Mouse (Mus musculus): ENCODE measurements at regions not wholly inside any gene's neighbourhood (a gene's known extent, or its start where the extent isn't known, plus 50 kb on each side); places are given as distances from the start of the nearest gene placed in this dataset.

DNA sequence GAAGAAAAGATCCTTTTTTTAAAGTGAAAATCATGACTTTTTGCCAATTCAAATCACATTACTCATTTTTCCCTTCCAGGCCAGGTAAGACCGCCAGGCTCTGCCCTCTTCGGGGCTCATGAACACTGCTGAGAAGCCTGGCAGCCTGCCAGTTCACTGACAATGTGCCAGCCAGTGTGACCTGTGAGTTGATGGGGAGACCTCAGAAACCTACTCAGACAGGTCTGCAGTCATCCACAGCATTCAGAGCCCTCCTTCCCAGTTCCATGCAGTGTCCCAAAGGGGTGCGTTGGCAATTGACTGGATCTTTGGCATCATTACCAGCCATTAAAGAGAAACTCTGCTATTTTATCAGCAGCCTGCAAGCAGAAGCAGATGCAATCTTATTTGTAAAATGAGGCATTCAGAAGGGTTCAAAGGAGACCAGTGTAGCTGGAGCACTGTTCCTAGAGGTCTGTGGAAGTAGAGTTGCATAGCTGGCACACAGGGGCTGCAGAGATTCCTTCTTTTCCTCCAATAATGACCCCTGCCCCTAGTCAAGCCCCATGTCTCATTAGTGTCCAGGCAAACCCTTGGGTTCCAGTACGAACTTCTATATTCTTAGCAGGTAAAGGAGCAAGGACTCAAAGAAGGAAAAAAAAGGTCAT lies 384.4 kb downstream of the Rapgef2 start:
- DNase-seq (ENCODE audit: low spot score in 2 of 2), result peak in 1 of 2 experiments; percentile 23

DNA sequence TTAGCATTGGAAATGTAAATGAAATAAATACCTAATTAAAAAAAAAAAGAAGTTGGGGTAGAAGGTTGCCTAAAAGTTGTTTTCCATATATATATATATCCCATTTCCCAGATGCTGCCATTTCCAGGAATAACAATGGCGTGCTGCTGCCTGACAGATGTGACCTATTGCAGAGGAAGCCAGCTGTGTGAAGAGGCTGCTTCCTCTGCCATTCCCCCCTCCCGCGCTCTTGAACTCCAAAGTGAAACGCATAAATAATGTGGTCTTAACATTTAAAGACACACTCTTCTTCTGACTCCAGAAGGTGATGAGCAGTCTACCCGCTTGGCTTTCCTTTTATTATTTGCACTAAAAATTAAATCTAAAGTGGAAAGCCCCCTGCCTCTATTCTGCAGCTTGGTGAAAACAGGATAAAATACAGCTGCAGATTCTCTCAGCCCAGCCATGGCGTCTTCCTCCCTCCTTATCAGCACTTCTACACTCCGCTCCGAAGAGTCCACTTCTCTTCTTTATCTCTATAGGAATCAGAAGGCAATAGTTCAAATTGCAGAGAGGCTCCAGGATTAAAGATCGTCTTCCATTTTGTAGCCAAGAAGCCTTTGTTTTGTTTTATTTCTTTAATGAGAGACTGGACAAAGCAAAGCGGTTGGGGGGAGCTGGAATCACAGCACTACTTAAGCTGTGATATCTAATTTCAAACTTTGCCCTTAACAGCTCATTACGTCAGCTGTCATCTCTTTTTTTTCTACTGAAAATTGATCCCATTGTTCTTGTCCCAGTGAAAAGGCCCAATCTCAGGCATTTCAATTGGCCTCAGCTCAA lies 385.1 kb downstream of the Rapgef2 start:
- DNase-seq (ENCODE audit: low spot score in 2 of 2), result no peak

DNA sequence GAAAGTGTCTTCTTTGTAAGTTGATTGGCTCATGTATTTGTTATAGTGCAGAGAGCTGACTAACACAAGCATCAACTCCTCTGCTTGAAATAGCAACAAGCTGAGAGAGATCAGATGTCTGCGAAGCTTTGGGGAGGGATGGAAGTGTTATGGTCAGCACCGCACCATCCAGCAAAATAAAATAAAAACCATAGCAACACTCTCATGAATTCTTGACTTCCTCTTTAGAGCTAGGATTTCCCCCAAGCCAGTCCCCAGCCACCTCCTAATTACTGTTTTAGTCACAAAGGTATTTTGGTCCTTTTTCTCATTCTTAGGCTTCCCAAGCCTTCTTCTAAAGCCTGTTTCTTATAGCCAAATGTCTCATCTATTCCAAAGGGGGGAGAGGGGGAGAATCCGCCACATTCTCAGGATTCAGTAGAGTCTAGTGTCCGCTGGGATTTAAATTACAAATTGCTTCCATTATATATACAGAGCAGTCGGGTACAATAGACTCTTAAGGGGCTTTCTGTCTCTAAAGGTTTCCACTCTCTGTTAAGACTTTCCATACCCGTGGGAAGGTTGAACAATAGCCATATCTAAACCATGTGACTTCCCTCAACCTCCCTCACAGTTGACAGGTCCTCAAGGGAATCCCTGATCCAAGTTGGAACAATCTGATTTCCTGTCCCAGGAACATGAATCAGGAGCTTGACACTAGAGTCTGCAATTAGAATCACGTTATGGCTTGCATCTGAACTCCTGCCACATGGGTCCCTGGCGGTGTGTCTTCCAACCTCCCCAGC lies 386.7 kb downstream of the Rapgef2 start:
- no peak for DNase-seq (ENCODE audit: low spot score in 2 of 2)

DNA sequence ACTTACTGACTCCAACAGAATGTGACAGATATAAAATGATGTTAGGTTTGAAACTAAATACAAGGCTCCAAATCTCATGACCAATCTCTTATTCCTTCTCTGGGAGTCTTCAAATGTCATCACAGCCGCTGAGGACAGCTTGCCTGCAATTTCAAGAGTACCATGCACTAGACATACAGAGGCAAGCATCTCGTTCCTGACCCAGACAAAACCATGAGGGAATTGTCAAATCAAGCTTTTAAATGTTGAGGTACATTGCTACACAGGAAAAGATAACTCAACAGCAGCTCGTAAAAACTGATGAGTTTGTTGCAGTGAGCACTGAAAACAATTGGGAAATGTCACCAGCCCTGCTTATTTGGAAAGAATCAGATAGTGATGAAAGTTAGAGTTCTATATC lies 397.0 kb downstream of the Rapgef2 start:
- DNase-seq (ENCODE audit: low spot score in 2 of 2), result no peak

DNA sequence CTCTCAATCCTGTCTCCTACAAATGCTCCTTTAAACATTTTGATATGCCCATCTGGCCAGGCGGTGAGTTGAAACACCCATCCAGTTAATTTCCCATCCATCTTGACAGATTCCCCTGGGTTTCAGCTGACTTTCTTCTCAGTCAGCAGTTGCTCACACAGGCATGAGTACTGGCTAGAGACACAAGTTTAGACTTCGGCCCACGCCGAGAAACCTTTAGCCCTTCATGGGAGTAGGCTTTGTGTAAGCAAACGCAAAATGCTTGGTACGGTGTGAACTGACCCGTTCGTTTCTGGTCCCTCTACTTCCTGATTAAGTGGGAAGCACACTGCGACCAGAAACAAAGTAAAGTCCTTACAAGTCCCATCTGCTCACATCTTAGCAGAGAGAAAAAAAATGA lies 401.6 kb downstream of the Rapgef2 start:
- no peak for DNase-seq (ENCODE audit: low spot score in 2 of 2)

DNA sequence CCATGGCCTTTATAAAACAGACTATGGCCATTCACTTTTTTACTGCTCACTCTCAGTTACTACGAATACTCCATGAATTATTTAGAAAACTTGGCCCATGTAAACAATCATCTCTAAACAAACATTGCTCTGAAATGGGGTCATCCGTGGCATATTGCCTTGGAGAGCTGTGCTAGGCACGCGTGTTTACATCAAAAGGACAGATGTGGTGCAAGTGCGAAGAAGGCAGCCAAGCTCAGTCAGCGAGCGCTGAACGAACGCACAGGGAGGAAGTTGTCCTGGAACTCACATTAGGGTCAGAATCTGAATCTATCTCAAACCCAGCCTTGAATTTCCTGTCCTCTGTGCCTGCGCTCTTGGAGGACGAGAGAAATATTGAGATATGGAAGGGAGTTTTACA lies 402.3 kb downstream of the Rapgef2 start:
- no peak for DNase-seq (ENCODE audit: low spot score in 2 of 2)

DNA sequence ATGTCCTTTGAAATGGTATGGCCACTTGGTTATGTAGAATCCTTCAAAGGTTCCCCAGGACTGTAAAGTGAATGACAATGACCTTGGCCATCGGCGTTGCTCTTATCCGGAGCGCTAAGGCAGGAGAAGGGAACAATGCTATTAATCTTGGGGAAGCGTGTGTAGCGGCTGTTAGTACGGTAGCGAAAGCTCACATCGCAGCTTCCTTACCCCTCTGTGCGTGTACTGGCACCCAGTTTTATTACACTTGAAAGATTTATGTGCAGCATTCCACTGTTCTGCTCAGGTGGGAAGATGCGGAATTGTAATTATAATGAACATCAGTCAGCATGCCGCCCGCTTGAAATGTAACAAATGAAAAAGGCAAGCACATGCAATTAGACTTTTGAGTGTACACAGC lies 406.2 kb downstream of the Rapgef2 start:
- DNase-seq (ENCODE audit: low spot score in 2 of 2), result no peak

DNA sequence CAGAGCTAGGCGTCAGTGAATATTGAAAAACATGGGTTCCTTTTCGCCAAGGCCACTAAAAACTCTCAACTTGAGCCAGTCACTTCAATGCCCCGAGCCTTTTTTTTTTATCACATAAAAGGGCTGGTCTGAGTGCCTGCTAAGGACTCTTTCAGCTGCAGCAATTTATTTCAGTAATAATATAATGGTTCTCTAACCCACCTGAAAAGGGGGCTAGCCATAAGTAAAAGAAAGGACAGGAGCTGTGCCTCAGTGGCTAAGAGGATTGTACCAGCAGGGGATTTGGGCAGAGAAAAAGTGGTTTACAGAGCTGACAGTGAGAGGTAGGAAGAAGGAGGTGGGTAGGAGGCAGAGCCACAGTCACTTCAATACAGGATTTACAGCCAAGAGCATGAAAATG lies 409.0 kb downstream of the Rapgef2 start:
- DNase-seq (ENCODE audit: low spot score in 2 of 2), result no peak

DNA sequence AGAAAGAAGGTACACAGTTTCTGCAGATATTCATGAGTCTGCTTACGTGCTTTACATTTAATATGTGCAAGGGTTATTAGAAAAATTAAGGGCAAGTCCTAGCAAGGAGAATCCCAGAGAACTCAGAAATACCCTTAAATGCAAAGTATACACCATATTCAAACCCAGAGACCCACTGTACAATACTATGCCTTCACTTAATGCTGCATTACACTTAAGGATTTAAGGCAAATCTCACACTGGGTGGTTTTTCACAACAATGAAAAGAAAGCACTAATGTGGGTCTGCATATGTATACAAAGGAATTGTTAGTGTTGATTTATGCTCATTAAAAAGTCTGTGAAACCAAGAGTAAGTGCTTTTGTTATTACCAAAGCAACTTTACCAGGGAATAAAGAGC lies 419.4 kb downstream of the Rapgef2 start:
- no peak for DNase-seq (ENCODE audit: low spot score in 2 of 2)

DNA sequence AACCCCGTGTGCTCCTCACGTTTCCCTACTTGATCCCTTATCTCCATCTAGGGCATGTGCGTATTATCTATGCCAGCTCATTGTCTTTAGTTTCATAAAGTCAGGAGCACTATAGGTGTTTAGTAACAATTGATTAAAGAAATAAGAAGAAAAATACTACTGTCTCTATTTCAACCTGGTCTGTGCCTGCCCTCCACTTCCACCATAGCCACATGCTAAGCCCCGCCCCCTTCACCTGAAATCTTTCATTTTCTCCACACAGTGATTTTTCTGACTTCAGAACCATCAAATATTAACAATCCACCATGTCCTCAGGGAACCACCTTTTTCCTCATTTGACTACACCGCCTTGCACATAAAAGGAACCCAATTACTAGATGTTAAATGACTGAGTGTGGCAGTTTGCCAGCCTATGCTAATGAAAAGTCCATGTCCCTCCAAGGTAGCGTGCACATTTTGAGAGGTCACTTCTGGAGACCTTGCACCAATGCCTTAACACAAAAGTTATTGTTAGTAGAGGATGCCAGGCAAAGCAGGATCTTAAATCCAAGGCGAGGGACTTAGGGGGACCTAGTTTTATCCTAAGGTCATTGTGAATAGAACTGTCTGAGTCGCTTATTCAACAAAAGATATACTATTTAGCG lies 420.1 kb downstream of the Rapgef2 start:
- DNase-seq (ENCODE audit: low spot score in 2 of 2), result no peak

DNA sequence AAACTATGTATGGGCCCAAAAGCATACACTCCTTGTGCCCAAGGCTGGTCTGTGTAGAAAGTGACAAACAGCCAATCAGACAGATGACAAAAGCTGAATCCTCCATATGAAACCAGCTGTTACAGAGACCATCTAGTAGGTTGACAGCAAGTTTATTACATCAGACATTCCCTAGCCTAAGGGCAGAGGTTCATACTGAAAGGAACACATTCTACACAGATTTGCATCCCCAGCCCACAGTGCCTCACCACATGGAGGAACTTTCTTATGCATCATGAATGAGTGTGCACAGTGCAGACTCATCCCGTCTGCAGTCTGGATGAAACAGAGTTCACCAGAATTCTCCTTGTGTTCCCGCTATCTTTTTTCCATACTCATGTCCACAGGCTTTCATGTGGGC lies 423.3 kb downstream of the Rapgef2 start:
- no peak for DNase-seq (ENCODE audit: low spot score in 2 of 2)

DNA sequence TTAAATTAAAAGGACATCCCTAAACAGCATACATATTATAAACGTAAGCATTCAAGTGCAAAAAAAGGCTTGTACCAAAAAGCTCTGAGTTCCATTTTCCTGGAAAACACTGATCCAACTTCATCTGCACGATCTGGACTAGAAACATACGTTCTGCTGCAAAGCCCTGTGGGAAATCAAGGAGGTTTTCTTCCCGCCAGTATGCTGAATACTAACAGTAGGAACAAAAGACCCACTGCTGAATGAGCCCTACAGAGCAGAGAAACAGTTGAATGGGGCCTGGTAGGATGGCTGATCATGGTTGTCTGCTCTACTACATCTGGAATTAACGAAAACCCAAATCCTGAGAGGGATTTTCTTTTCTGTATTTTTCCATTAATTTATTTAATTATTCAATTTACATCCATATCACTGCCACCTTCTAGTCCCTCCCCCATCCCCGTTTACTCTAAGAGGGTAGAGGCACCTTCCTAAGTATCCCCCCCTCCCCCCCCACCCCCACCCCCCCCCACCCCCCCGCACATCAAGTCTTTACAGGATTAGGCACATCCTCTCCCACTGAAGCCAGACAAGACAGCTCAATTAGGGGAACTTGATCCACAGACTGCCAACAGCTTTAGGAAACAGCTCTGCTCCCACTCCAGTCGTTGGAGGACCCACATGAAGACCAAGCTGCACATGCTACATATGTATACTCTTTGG lies 439.5 kb downstream of the Rapgef2 start:
- no peak for DNase-seq (ENCODE audit: low spot score in 2 of 2)

DNA sequence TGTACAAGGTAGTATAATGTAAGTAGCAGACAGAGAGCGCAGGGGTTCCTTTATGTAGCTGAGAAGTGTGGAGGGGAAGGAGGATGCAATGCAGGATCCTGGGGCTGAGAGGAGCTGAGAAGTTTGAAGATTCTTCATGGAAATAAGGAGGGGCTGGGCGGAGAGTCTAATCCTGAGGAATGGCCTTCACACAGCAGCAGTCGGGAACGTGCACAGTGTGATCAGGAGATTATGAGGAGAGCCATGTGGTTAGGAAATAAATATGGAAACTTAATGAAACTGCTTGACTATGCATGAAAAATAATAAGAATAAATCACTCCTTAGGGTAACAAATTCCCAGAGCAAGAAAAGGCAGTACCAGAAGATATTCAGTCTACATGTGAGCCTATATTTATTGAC lies 445.1 kb downstream of the Rapgef2 start:
- no peak for DNase-seq (ENCODE audit: low spot score in 2 of 2)

DNA sequence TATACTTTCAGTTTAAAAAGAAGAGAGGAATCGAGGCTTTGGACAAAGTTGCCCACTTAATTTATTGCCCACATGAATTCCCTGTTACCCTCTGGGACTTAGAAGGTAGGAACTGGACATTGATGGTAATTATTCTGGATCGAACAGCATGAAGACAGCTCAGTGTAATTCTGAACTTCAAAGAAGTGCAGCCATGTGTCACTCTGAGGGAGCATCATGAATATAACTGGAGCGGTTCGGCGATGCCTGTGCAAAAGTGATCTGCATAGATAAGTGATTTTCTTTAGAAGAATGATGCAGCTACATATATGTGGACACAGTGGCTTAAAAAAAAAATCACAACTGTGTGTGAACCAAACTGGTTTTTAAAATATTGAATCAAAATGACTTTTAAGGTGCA lies 449.5 kb downstream of the Rapgef2 start:
- DNase-seq (ENCODE audit: low spot score in 2 of 2), result no peak

DNA sequence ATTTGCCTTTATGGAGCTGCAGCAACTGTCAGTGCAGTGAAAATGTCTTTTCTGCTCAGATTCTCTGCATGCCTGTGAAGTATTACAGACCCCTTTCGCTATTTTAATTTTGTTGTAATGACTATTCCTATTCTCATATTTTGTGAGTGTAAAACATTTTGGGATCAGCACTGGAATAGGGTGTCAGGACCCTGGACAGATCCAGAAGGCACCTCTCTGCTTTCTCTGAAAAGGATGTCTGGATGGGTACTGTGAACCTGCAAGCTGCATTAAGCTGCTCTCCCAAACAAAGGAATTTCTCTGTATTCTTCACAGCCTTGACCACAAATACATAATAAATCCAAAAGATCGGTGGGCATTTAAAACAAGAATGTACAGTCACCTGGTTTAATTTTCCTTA lies 460.8 kb downstream of the Rapgef2 start:
- DNase-seq (ENCODE audit: low spot score in 2 of 2), result no peak

DNA sequence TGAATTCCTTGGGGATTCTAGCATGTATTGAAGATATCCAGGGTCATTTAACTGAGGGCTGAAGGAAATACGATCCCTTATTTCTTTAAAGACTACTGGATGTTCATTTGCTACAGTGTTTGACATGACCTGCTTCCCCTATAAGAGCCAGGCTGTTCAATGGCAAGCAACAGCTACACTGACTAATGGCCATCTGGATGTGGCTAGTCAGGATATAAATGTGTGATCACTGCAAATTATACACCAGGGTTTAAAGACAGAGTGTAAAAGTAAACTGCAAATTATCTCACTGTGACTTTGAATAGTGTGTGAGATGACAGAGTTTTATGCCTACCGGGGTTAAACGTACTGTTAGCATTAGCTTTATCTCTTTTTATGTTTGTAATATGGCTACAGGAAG lies 473.9 kb downstream of the Rapgef2 start:
- DNase-seq (ENCODE audit: low spot score in 2 of 2), result no peak

DNA sequence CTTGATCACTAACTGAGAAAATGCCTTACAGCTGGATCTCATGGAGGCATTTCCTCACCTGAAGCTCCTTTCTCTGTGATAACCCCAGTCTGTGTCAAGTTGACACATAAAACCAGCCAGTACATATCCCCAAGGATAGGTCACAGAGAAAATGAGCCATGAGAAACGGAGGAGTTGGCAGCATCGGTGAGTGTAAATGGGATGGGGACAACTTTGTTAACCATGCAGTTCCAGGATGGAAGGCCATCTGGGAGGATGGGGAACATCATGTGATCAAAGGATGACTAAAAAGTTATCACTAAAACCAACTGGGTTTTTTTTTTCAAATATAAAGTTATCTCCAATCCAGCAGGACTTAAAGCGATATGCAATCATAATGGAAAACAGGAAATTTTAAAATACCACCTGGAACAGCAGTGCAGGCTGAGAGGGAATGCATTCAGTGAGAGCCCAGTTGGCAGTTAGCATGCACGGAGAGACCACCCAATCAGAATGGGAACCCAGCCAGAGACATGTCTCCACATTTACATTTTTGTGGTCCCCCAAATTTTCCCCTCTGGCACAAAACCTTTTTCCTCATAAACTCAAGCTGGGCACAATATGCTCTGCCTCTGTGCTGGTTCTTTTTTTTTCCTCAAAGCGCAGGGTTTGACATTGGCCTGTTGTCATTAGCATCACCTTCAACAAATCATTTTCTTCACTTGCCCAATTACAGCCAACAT lies 475.7 kb downstream of the Rapgef2 start:
- no peak for DNase-seq (ENCODE audit: low spot score in 2 of 2)

DNA sequence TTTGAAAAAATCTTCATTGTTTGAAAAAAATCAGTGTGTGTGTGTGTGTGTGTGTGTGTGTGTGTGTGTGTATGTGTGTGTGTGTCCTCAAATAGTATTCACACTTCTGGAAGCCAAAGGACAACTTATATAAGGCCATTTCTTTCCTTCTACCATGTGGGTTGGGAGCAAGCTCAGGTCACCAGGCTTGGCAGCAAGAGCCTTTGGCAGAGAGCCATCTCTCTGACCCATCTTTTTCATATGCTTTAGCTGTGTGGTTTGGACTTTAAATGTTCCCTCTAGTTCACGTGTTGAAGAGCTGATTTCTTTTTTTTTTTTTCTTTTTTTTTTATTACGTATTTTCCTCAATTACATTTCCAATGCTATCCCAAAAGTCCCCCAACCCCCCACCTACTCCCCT lies 483.1 kb downstream of the Rapgef2 start:
- no peak for DNase-seq (ENCODE audit: low spot score in 2 of 2)

DNA sequence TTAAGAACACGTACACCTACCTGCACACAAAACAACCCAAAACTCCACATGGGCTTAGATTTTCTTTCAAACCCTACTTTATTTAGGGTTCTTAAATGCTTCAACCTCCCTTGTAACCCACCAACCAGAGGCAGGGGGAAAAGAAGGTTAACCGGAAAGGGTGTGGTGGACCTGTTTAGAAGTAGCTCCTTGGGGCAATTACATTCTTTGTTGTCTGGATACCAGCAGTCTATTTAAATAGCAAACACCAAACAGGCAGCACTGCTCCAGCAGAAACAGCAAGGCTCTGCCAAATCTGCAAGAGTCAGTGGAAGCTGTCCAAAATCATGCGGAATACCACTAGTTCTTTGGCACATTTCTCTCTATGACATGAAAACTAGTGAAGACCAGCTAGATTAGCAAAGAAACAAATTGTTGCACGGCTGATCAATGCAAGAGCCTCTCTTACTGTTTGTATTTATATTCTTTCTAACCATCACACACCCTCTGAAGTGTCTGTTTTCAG lies 490.3 kb downstream of the Rapgef2 start:
- DNase-seq (ENCODE audit: low spot score in 2 of 2), result no peak

DNA sequence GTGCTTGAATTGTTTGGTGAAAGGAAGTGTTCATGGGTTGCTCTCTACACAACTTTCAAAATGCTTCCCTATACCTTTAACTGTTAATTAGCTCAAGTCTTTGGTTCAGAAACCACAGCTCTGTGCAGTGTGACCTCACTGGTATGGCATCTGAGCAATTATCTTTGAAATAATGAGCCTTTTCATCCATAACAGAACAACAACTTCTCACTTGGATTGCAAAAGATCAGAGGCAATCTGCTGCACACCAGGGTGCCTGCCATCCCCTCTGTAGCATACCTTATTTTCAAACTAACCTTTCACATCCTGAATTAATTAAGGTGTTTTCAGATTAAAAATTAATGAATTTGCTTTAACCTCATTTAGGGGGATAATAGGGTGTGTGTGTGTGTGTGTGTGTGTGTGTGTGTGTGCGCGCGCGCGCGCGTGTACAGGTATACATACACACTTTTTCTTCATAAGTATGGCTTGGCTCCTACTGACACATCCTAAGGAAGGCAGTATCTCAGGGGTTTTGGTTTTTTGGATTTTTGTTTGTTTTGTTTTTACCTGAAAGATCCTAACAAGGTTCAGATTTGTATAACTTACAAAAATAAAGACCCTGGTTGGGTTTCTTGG lies 493.8 kb downstream of the Rapgef2 start:
- no peak for DNase-seq (ENCODE audit: low spot score in 2 of 2)
